Mouse (Mus musculus): ENCODE results near the gene Ppp1r14a. TPM values are rescaled to one million over a fixed set of nuclear protein-coding genes. Genes with fewer than 3 reads are reported as not detected.

Gene Ppp1r14a
- total and polyA plus RNA-seq, 3 experiments = 3.8 to 7.1 TPM; not detected in 1

- no peak for TF ChIP-seq MAFK (IDR thresholded peaks at IDR 0.05; ENCODE audit: borderline replicate concordance, low read depth, low read length)
- TF ChIP-seq MAX (IDR thresholded peaks at IDR 0.05; ENCODE audit: low read length) = no peak
- peak; percentile 65 to 68; a peak in 3 of 4 replicates for TF ChIP-seq EP300 (IDR thresholded peaks at IDR 0.05; ENCODE audit: low read depth in 1 of 2, low read length in 2 of 2)
- 0 out of 2 replicates have a peak, but pooled peaks have one; percentile 14 for TF ChIP-seq BHLHE40 (IDR thresholded peaks at IDR 0.05; ENCODE audit: borderline replicate concordance, low read depth, low read length)
- TF ChIP-seq UBTF (IDR thresholded peaks at IDR 0.05; ENCODE audit: borderline replicate concordance, insufficient read depth, low read depth, low read length) = no peak
- peak; percentile 68; the same call in 1 of the 2 replicates for TF ChIP-seq TCF12 (IDR thresholded peaks at IDR 0.05; ENCODE audit: low read depth, low read length)
- no peak for TF ChIP-seq USF2 (IDR thresholded peaks at IDR 0.05; ENCODE audit: borderline replicate concordance in 1 of 2, insufficient read depth in 1 of 2, low read depth in 1 of 2, low read length in 2 of 2)
- no peak for TF ChIP-seq POLR2A (IDR thresholded peaks at IDR 0.05; ENCODE audit: control insufficient read depth in 1 of 2, insufficient read depth in 1 of 2, low read depth in 1 of 2, low read length in 2 of 2, poor library complexity in 1 of 2)
- no peak for TF ChIP-seq ZC3H11A (IDR thresholded peaks at IDR 0.05; ENCODE audit: low read depth, low read length)
- no peak for TF ChIP-seq GABPA (IDR thresholded peaks at IDR 0.05; ENCODE audit: low read depth, low read length)
- peak; percentile 52; the same call in 1 of the 2 replicates for TF ChIP-seq RCOR1 (IDR thresholded peaks at IDR 0.05; ENCODE audit: low read depth, low read length)
Measured at GRCm38 (mm10) chr7:29313572-29314261, 24.6 kb downstream of the Ppp1r14a start (continued).

DNA sequence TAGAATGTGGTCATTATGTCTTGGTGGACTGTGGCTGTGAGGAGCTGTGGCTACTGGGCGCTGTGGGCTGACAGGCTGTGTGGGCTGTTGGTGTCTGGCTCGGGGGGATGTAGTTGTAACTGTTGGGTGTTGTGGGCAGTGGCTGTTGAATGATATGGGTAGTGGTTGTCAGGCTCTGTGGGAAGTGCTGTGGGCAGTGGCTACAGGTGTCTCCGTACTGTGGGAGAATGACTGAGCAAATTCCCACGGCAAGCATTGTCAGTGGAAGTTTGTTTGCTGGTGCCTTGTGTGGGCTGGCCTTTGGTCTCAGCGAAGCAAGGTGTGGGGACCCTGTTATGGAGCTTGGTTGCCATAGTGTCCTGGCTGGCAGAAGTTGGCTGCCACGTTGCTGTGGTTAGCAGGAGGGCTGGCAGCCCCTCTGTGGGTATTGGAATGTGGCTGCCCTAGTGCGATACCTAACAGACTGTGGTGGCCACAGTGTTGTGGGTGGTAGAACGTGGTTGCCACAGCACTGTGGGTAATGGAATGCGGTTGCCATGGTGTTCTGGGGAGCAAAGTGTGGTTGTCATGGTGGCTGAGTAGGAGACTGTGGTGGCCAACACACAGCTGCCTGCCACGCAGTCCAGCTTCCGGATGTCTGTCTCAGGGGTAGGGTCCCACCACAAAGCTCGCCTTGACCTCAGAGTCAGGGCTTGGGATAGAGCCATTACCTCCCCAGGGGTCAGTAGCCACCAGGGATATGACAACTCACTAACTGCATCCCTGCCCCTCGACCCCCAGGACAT is 25.9 kb downstream of the Ppp1r14a start:
- Histone ChIP-seq H3K9me3 (replicated peaks; ENCODE audit: insufficient read depth, low read length) (no peaks in the 10 kb centered on the region), H3K27me3 (ENCODE audit: control insufficient read depth in 1 of 2, insufficient read depth in 2 of 2, low read length in 2 of 2) (no peaks in the 10 kb centered on the region), H3K79me2 (ENCODE audit: control insufficient read depth, insufficient read depth, low read length, poor library complexity) (no peaks in the 10 kb centered on the region), H3K4me1 (ENCODE audit: control insufficient read depth in 1 of 2, insufficient read depth in 2 of 2, low read length in 2 of 2) (peaks cover 27 to 42% of the 10 kb centered on the region in 2 experiments), H3K27ac (ENCODE audit: control insufficient read depth, low read depth, low read length) (no peak overlapping the region), H3K9ac (ENCODE audit: control insufficient read depth, low read depth, low read length, poor library complexity, severe bottlenecking) (no peak overlapping the region), H3K36me3 (ENCODE audit: control insufficient read depth in 1 of 2, insufficient read depth in 2 of 2, low read length in 2 of 2) (peaks cover 0 to 32% of the 10 kb centered on the region in 2 experiments; a peak in 2 of 4 replicates), H3K4me3 (ENCODE audit: control insufficient read depth in 1 of 2, insufficient read depth in 1 of 2, low read depth in 2 of 2, low read length in 2 of 2) (no peak overlapping the region)
- TF ChIP-seq UBTF (IDR thresholded peaks at IDR 0.05; ENCODE audit: borderline replicate concordance, insufficient read depth, low read depth, low read length) (no peak), TBP (IDR thresholded peaks at IDR 0.05; ENCODE audit: low read depth, low read length) (no peak), CHD1 (IDR thresholded peaks at IDR 0.05; ENCODE audit: low read depth, low read length) (no peak), USF2 (IDR thresholded peaks at IDR 0.05; ENCODE audit: borderline replicate concordance in 1 of 2, insufficient read depth in 1 of 2, low read depth in 1 of 2, low read length in 2 of 2) (no peak), GATA1 (IDR thresholded peaks at IDR 0.05; ENCODE audit: low read depth, low read length) (no peak), NELFE (IDR thresholded peaks at IDR 0.05; ENCODE audit: low read depth, low read length) (no peak)
- DNase-seq (ENCODE audit: low read depth, low spot score) = no peak

Data from MEL (cell line).